25 mouse cellular contexts compared by ENCODE assay signal in the genomic region with DNA sequence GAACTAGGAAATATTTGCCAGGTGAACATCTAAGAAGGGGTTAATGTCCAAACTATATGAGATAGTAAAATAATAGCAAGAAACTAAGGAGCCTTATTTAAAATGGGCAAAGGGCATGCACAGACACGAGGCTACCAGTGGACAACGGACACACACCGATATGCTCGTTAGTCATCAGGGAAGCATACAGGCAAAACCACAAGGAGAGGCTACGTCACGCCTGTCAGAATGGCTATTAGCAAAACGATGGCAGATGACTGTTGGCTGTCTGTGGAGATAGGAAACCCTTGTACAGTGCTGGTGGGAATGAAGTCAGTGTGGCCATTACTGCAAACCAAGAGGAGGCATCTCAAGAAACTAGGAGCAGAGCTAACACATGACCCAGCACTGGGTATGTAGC. TPM values are rescaled to one million over a fixed set of nuclear protein-coding genes. Genes with fewer than 3 reads are reported as not detected.
DNase-seq lines count a peak whose midpoint lies in the region; ATAC-seq and TF ChIP-seq lines count a peak whose summit lies in the region.
"Had no signal": no experiment of that assay in that cellular context is flagged by ENCODE, and none has a peak within 500 bp of the region (broad histone marks: within the 10 kb centered on the region; RNA-seq: fewer than 3 reads in every experiment).

No protein-coding gene starts in this region.

- ATAC-seq in granulocyte monocyte progenitor cell, adult 5-6 weeks (replicated peaks; ENCODE audit: poor library complexity, severe bottlenecking) = peak; percentile 61
- ATAC-seq in megakaryocyte progenitor cell, adult 5-6 weeks (replicated peaks; ENCODE audit: poor library complexity) = peak; percentile 51
- no peak for ATAC-seq in heart, embryonic 11.5 days (replicated peaks; ENCODE audit: insufficient number of reproducible peaks, low FRiP score, low TSS enrichment)
- ATAC-seq: activated CD4-positive, CD25-positive, alpha-beta regulatory T cell, adult 4 months had no signal

- peak; percentile 74 to 90 for TF ChIP-seq EP300 in MEL (IDR thresholded peaks at IDR 0.05; ENCODE audit: low read depth in 1 of 2, low read length in 2 of 2)

- H3K4me1 ChIP-seq in MEL (ENCODE audit: control insufficient read depth in 1 of 2, insufficient read depth in 2 of 2, low read length in 2 of 2) = peaks cover 15 to 47% of the 10 kb centered on the region in 2 experiments
- H3K4me1 ChIP-seq in heart, embryonic 11.5 days (ENCODE audit: control insufficient read depth, insufficient read depth, low read length) = peaks cover 5% of the 10 kb centered on the region; the same call in 1 of the 2 replicates
- H3K4me1 ChIP-seq: forebrain, embryonic 12.5 days had no signal

- WGBS in heart, embryonic 11.5 days (ENCODE audit: insufficient replicate concordance) = 84% methylated on average over 7 of the region's 7 CpGs

- H3K79me2 ChIP-seq in MEL (ENCODE audit: control insufficient read depth, insufficient read depth, low read length, poor library complexity) = peaks cover 16% of the 10 kb centered on the region

- H3K36me3 ChIP-seq in MEL (ENCODE audit: control insufficient read depth in 1 of 2, insufficient read depth in 2 of 2, low read length in 2 of 2) = peaks cover 0 to 41% of the 10 kb centered on the region in 2 experiments; a peak in 2 of 4 replicates
- H3K36me3 ChIP-seq in heart, embryonic 11.5 days (ENCODE audit: control insufficient read depth, insufficient read depth, low read length) = no peaks in the 10 kb centered on the region
- H3K36me3 ChIP-seq: forebrain, embryonic 12.5 days; heart, embryonic 10.5 days; hindbrain, embryonic 12.5 days; lung, embryonic 15.5 days had no signal

- H3K4me2 ChIP-seq in heart, embryonic 11.5 days = no peak overlapping the region
- H3K4me2 ChIP-seq: forebrain, embryonic 12.5 days; hindbrain, embryonic 12.5 days; lung, embryonic 15.5 days had no signal

- H3K27me3 ChIP-seq in MEL (ENCODE audit: control insufficient read depth in 1 of 2, insufficient read depth in 2 of 2, low read length in 2 of 2) = no peaks in the 10 kb centered on the region
- peaks cover 16% of the 10 kb centered on the region for H3K27me3 ChIP-seq in heart, embryonic 11.5 days (ENCODE audit: control insufficient read depth, insufficient read depth, low read length)
- H3K27me3 ChIP-seq: CH12.LX; forebrain, embryonic 12.5 days; lung, embryonic 15.5 days had no signal

- DNase-seq in 416B (ENCODE audit: low read depth) (peak; percentile 92), MEL (ENCODE audit: low read depth, low spot score) (peak; percentile 79)
- DNase-seq in adrenal gland, adult (ENCODE audit: inconsistent age in 2 of 2, low spot score in 1 of 2) = no peak
- no peak for DNase-seq in cerebellum, postnatal 4 days (ENCODE audit: low spot score in 2 of 2)
- DNase-seq: adrenal gland, postnatal 36 days; cerebellum, adult 18-20 months; cerebellum, postnatal 25 days; gastrocnemius, postnatal 25 days; heart, postnatal 10 days; kidney, adult 18-20 months; kidney, postnatal 10 days; layer of hippocampus, postnatal 36 days; lung, postnatal 4 days; midbrain, embryonic 14.5 days; spleen, adult 18-20 months had no signal

- TF ChIP-seq CTCF in MEL (IDR thresholded peaks at IDR 0.05 in 2 of 3, conservative IDR thresholded peaks at IDR 0.05 in 1 of 3; ENCODE audit: control insufficient read depth in 1 of 3, insufficient read depth in 1 of 3, low read depth in 2 of 3, low read length in 3 of 3, poor library complexity in 1 of 3, severe bottlenecking in 1 of 3) = no peak

- no peaks in the 10 kb centered on the region for H3K9me3 ChIP-seq in MEL (replicated peaks; ENCODE audit: insufficient read depth, low read length)
- H3K9me3 ChIP-seq in heart, embryonic 11.5 days (replicated peaks; ENCODE audit: control insufficient read depth, low read length) = no peaks in the 10 kb centered on the region
- H3K9me3 ChIP-seq: forebrain, embryonic 12.5 days; heart, embryonic 10.5 days; hindbrain, embryonic 12.5 days; lung, embryonic 15.5 days had no signal

- H3K9ac ChIP-seq in MEL (ENCODE audit: control insufficient read depth, low read depth, low read length, poor library complexity, severe bottlenecking) = 0 out of 2 replicates have a peak overlapping the region, but pooled peaks have one; percentile 21
- no peak overlapping the region for H3K9ac ChIP-seq in heart, embryonic 11.5 days (ENCODE audit: low read depth, low read length)
- H3K9ac ChIP-seq: forebrain, embryonic 12.5 days; hindbrain, embryonic 12.5 days; lung, embryonic 15.5 days had no signal

- H3K27ac ChIP-seq in MEL (ENCODE audit: control insufficient read depth, low read depth, low read length) = peak overlapping the region; percentile 77
- no peak overlapping the region for H3K27ac ChIP-seq in heart, embryonic 11.5 days (ENCODE audit: low read depth, low read length)
- H3K27ac ChIP-seq: forebrain, embryonic 12.5 days; heart, embryonic 10.5 days; hindbrain, embryonic 12.5 days; layer of hippocampus, adult 2 months; lung, embryonic 15.5 days had no signal

- H3K4me3 ChIP-seq in MEL (ENCODE audit: control insufficient read depth in 1 of 2, insufficient read depth in 1 of 2, low read depth in 2 of 2, low read length in 2 of 2) = no peak overlapping the region
- no peak overlapping the region for H3K4me3 ChIP-seq in heart, embryonic 11.5 days (ENCODE audit: low read depth, low read length)
- H3K4me3 ChIP-seq: forebrain, embryonic 12.5 days; heart, embryonic 10.5 days; hindbrain, embryonic 12.5 days; layer of hippocampus, adult 2 months; lung, embryonic 15.5 days had no signal

- no peak for TF ChIP-seq RAD21 in MEL (IDR thresholded peaks at IDR 0.05; ENCODE audit: low read depth, low read length)

- peak in 1 of 2 experiments; percentile 38; a peak in 1 of 4 replicates for TF ChIP-seq POLR2A in MEL (IDR thresholded peaks at IDR 0.05; ENCODE audit: control insufficient read depth in 1 of 2, insufficient read depth in 1 of 2, low read depth in 1 of 2, low read length in 2 of 2, poor library complexity in 1 of 2)

TF ChIP-seq in MEL, 35 proteins besides CTCF, POLR2A, EP300 and RAD21:
- TF ChIP-seq TBP (IDR thresholded peaks at IDR 0.05; ENCODE audit: low read depth, low read length) (0 out of 2 replicates have a peak, but pooled peaks have one; percentile 38), ZNF384 (IDR thresholded peaks at IDR 0.05; ENCODE audit: low read depth, low read length) (peak; percentile 59), GATA1 (IDR thresholded peaks at IDR 0.05; ENCODE audit: low read depth, low read length) (peak; percentile 58; the same call in 1 of the 2 replicates), RCOR1 (IDR thresholded peaks at IDR 0.05; ENCODE audit: low read depth, low read length) (no peak), ZKSCAN1 (IDR thresholded peaks at IDR 0.05; ENCODE audit: low read depth, low read length) (no peak), KAT2A (conservative IDR thresholded peaks at IDR 0.05; ENCODE audit: low read depth, low read length) (no peak), TAL1 (IDR thresholded peaks at IDR 0.05; ENCODE audit: low read length) (peak; percentile 73), USF2 (IDR thresholded peaks at IDR 0.05; ENCODE audit: borderline replicate concordance in 1 of 2, insufficient read depth in 1 of 2, low read depth in 1 of 2, low read length in 2 of 2) (no peak), USF1 (IDR thresholded peaks at IDR 0.05; ENCODE audit: low read depth, low read length) (0 out of 2 replicates have a peak, but pooled peaks have one; percentile 10), MYB (IDR thresholded peaks at IDR 0.05; ENCODE audit: low read depth, low read length) (peak; percentile 77), HCFC1 (IDR thresholded peaks at IDR 0.05; ENCODE audit: low read depth, low read length) (no peak), POLR2AphosphoS2 (IDR thresholded peaks at IDR 0.05; ENCODE audit: low read length) (no peak), ETS1 (IDR thresholded peaks at IDR 0.05; ENCODE audit: low read depth, low read length) (peak; percentile 86), MYC (IDR thresholded peaks at IDR 0.05; ENCODE audit: low read depth, low read length) (peak; percentile 44; the same call in 1 of the 2 replicates), TCF12 (IDR thresholded peaks at IDR 0.05; ENCODE audit: low read depth, low read length) (peak; percentile 57), SMC3 (IDR thresholded peaks at IDR 0.05; ENCODE audit: low read depth, low read length) (no peak), UBTF (IDR thresholded peaks at IDR 0.05; ENCODE audit: borderline replicate concordance, insufficient read depth, low read depth, low read length) (no peak), MAX (IDR thresholded peaks at IDR 0.05; ENCODE audit: low read length) (peak; percentile 55; the same call in 1 of the 2 replicates), SIN3A (IDR thresholded peaks at IDR 0.05; ENCODE audit: low read length) (peak; percentile 54), GABPA (IDR thresholded peaks at IDR 0.05; ENCODE audit: low read depth, low read length) (no peak), MXI1 (IDR thresholded peaks at IDR 0.05; ENCODE audit: low read depth, low read length) (peak; percentile 18; the same call in 1 of the 2 replicates)
TF ChIP-seq in MEL: peak in this region for 12.

RNA-seq across cellular contexts. Expression of a gene that starts 8.7 kb away (rescaled TPM):
- total RNA-seq in MEL (2012; rRNA removed) = 62.9 and 89.9 TPM in 2 replicates
- 10 to 100 TPM in 1 of 2 experiments, not detected in 1; 83.7 TPM for polyA plus RNA-seq in MEL (2012; ENCODE audit: insufficient read depth in 1 of 2, insufficient read length in 2 of 2, low read depth in 1 of 2, low replicate concordance in 2 of 2, missing spikeins in 1 of 2)
- total RNA-seq in granulocyte monocyte progenitor cell, adult 5-6 weeks (2014; fragmentation: Nextera tagmentation) = 41.0 and 43.7 TPM in 2 replicates
- total RNA-seq in granulocyte monocyte progenitor cell, adult 5-6 weeks (2017) = 32.9 and 35.0 TPM in 2 replicates
- total RNA-seq in megakaryocyte progenitor cell, adult 5-6 weeks (2015) = 25.5 and 27.8 TPM in 2 replicates
- 40.6 and 41.6 TPM in 2 replicates for total RNA-seq in megakaryocyte progenitor cell, adult 5-6 weeks (2017)
- polyA plus RNA-seq in heart, embryonic 11.5 days (2014; fragmentation: Nextera tagmentation; extraction: Ambion mirVana) = 2.4 and 2.9 TPM in 2 replicates

Comparison
In these comparisons a context has a peak if more than half of its experiments do, and no peak if none do; other contexts are left out.
1. DNase-seq: peak in 416B (single experiment) and MEL (single experiment); none in adrenal gland, adult (0 of 2) and cerebellum, postnatal 4 days (0 of 2).